In the genomic region with DNA sequence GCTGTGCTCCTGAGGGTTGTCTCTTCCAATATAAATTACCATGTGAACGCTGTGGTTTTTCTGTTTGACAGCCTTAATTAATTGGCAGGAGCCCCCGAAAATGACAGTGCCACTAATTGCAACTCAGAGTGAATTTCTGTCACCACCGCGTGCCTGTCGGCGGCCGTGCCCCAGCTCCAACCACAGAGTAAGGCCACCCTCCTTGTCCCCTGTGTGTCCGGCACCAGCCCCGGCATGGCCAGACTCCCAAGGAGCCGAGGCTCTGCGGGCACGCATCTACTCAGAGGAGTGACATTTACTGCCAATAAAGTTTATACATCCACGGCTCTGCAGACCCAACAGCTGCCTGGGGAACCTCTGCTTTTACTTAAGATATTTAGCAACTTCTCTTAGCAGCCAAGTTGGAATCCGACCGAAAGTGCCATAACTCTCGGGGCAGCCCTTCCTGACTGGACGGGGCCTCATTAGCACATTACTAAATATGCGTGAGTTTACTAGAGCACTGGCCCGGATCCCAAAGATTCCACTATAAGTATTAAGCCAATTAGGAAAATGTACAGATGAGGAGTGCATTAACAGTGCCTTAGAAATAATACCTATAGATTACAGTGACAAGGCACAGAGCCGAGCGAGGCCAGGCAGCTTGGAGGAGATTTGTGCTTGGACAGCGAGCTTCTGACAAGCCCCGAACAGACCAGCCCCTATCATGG, we compare ENCODE assay signal across 12 mouse cellular contexts.
DNase-seq lines count a peak whose midpoint lies in the region; ATAC-seq and TF ChIP-seq lines count a peak whose summit lies in the region.
"Had no signal": no experiment of that assay in that cellular context is flagged by ENCODE, and none has a peak within 500 bp of the region (broad histone marks: within the 10 kb centered on the region; RNA-seq: fewer than 3 reads in every experiment).

No protein-coding gene starts in this region.

- H3K27me3 ChIP-seq in kidney, postnatal 0 days (ENCODE audit: insufficient read depth, low read length) = no peaks in the 10 kb centered on the region
- H3K27me3 ChIP-seq in embryonic facial prominence, embryonic 14.5 days (replicated peaks; ENCODE audit: control insufficient read depth, insufficient read depth, low read length) = no peaks in the 10 kb centered on the region
- no peaks in the 10 kb centered on the region for H3K27me3 ChIP-seq in hindbrain, postnatal 0 days (ENCODE audit: insufficient read depth, low read length)
- H3K27me3 ChIP-seq in midbrain, embryonic 13.5 days = peaks cover 14% of the 10 kb centered on the region; the same call in 1 of the 2 replicates

- H3K9ac ChIP-seq in kidney, postnatal 0 days (ENCODE audit: low read depth, low read length) = no peak overlapping the region
- H3K9ac ChIP-seq in embryonic facial prominence, embryonic 14.5 days (ENCODE audit: low read depth, low read length) = no peak overlapping the region
- H3K9ac ChIP-seq in hindbrain, postnatal 0 days (replicated peaks; ENCODE audit: low read length) = no peak overlapping the region
- H3K9ac ChIP-seq in midbrain, embryonic 13.5 days (replicated peaks) = no peak overlapping the region

- H3K9me3 ChIP-seq in kidney, postnatal 0 days (replicated peaks; ENCODE audit: low read length) = no peaks in the 10 kb centered on the region
- no peaks in the 10 kb centered on the region for H3K9me3 ChIP-seq in embryonic facial prominence, embryonic 14.5 days (ENCODE audit: control insufficient read depth, low read length)
- H3K9me3 ChIP-seq in hindbrain, postnatal 0 days (ENCODE audit: low read length) = no peaks in the 10 kb centered on the region
- H3K9me3 ChIP-seq in midbrain, embryonic 13.5 days = no peaks in the 10 kb centered on the region

- WGBS in kidney, postnatal 0 days = 43% methylated on average over 23 of the region's 23 CpGs
- 50% methylated on average over 23 of the region's 23 CpGs for WGBS in embryonic facial prominence, embryonic 14.5 days
- WGBS in hindbrain, postnatal 0 days = 29% methylated on average over 23 of the region's 23 CpGs
- WGBS in midbrain, embryonic 13.5 days = 66% methylated on average over 23 of the region's 23 CpGs

- 0 out of 2 replicates have a peak, but pooled peaks cover 11% of the 10 kb centered on the region for H3K36me3 ChIP-seq in kidney, postnatal 0 days (ENCODE audit: insufficient read depth, low read length)
- no peaks in the 10 kb centered on the region; the same call in 1 of the 2 replicates for H3K36me3 ChIP-seq in embryonic facial prominence, embryonic 14.5 days (ENCODE audit: control insufficient read depth, insufficient read depth, low read length)
- H3K36me3 ChIP-seq in hindbrain, postnatal 0 days (ENCODE audit: insufficient read depth, low read length) = no peaks in the 10 kb centered on the region; the same call in 1 of the 2 replicates
- peaks cover 16% of the 10 kb centered on the region; the same call in 1 of the 2 replicates for H3K36me3 ChIP-seq in midbrain, embryonic 13.5 days

- H3K27ac ChIP-seq in kidney, postnatal 0 days = no peak overlapping the region
- H3K27ac ChIP-seq in embryonic facial prominence, embryonic 14.5 days (replicated peaks; ENCODE audit: low read depth, low read length) = no peak overlapping the region
- H3K27ac ChIP-seq in hindbrain, postnatal 0 days = peak overlapping the region; percentile 55; the same call in 1 of the 2 replicates
- peak overlapping the region; percentile 70 for H3K27ac ChIP-seq in midbrain, embryonic 13.5 days

- TF ChIP-seq CTCF in kidney, postnatal 0 days (IDR thresholded peaks at IDR 0.05; ENCODE audit: low read depth) = no peak
- no peak for TF ChIP-seq CTCF in hindbrain, postnatal 0 days (IDR thresholded peaks at IDR 0.05; ENCODE audit: low read depth)

- DNase-seq in kidney, postnatal 0 days (ENCODE audit: low spot score) = peak; percentile 19
- no peak for DNase-seq in kidney, postnatal 25 days
- DNase-seq in embryonic facial prominence, embryonic 14.5 days (ENCODE audit: low spot score) = peak; percentile 64
- peak; percentile 65 for DNase-seq in hindbrain, postnatal 0 days (ENCODE audit: low spot score)
- no peak for DNase-seq in cerebellum, adult 18-20 months
- DNase-seq in adrenal gland, adult 18-20 months (ENCODE audit: low spot score in 2 of 2) = no peak
- DNase-seq in gastrocnemius, postnatal 10 days = no peak
- DNase-seq: cerebellum, adult 8-10 months; heart, postnatal 36 days had no signal

- ATAC-seq in kidney, postnatal 0 days (replicated peaks; ENCODE audit: low FRiP score, low read depth) = no peak
- ATAC-seq in embryonic facial prominence, embryonic 14.5 days (ENCODE audit: low read depth) = peak; percentile 20; the same call in 1 of the 2 replicates
- peak; percentile 31; the same call in 1 of the 2 replicates for ATAC-seq in hindbrain, postnatal 0 days
- ATAC-seq in midbrain, embryonic 13.5 days = peak; percentile 28; the same call in 1 of the 2 replicates
- ATAC-seq: CD4-positive, CD25-positive, alpha-beta regulatory T cell, adult 4 months had no signal

- peaks cover 5% of the 10 kb centered on the region; the same call in 1 of the 2 replicates for H3K4me1 ChIP-seq in kidney, postnatal 0 days (replicated peaks; ENCODE audit: insufficient read depth, low read length)
- H3K4me1 ChIP-seq in embryonic facial prominence, embryonic 14.5 days (ENCODE audit: control insufficient read depth, insufficient read depth, low read length) = peaks cover 24% of the 10 kb centered on the region
- peaks cover 16% of the 10 kb centered on the region; the same call in 1 of the 2 replicates for H3K4me1 ChIP-seq in hindbrain, postnatal 0 days (ENCODE audit: insufficient read depth, low read length)
- H3K4me1 ChIP-seq in midbrain, embryonic 13.5 days (replicated peaks) = peaks cover 52% of the 10 kb centered on the region

- H3K4me2 ChIP-seq in kidney, postnatal 0 days (ENCODE audit: low read length) = no peak overlapping the region
- 0 out of 2 replicates have a peak overlapping the region, but pooled peaks have one; percentile 31 for H3K4me2 ChIP-seq in embryonic facial prominence, embryonic 14.5 days (ENCODE audit: low read depth, low read length)
- peak overlapping the region; percentile 30; the same call in 1 of the 2 replicates for H3K4me2 ChIP-seq in hindbrain, postnatal 0 days (ENCODE audit: low read depth, low read length)
- H3K4me2 ChIP-seq in midbrain, embryonic 13.5 days (replicated peaks) = no peak overlapping the region

- no peak overlapping the region for H3K4me3 ChIP-seq in kidney, postnatal 0 days (replicated peaks; ENCODE audit: low read depth, low read length)
- no peak overlapping the region for H3K4me3 ChIP-seq in embryonic facial prominence, embryonic 14.5 days (ENCODE audit: low read depth, low read length)
- H3K4me3 ChIP-seq in hindbrain, postnatal 0 days (ENCODE audit: low read length) = no peak overlapping the region
- no peak overlapping the region for H3K4me3 ChIP-seq in midbrain, embryonic 13.5 days (replicated peaks)
- H3K4me3 ChIP-seq: megakaryocyte, embryonic 14.5 days had no signal

Comparison
In these comparisons a context has a peak if more than half of its experiments do, and no peak if none do; other contexts are left out.
1. DNase-seq: peak in kidney, postnatal 0 days (single experiment), embryonic facial prominence, embryonic 14.5 days (single experiment) and hindbrain, postnatal 0 days (single experiment); none in kidney, postnatal 25 days (0 of 2), cerebellum, adult 18-20 months (0 of 2), adrenal gland, adult 18-20 months (0 of 2) and gastrocnemius, postnatal 10 days (single experiment).
2. H3K27ac ChIP-seq: peak in hindbrain, postnatal 0 days (single experiment) and midbrain, embryonic 13.5 days (single experiment); none in kidney, postnatal 0 days (single experiment) and embryonic facial prominence, embryonic 14.5 days (single experiment).
3. H3K4me2 ChIP-seq: peak in embryonic facial prominence, embryonic 14.5 days (single experiment) and hindbrain, postnatal 0 days (single experiment); none in kidney, postnatal 0 days (single experiment) and midbrain, embryonic 13.5 days (single experiment).